Mouse (Mus musculus) heart, embryonic 16.5 days (tissue): Measurements from ENCODE around the gene Lhx6. TPM values are rescaled to one million over a fixed set of nuclear protein-coding genes. Genes with fewer than 3 reads are reported as not detected.

Experiments
- ATAC-seq: fragments of 200-750 bp; cut with Nextera tagmentation; replicated peaks from 2 replicates; pipeline ENCODE4 v1.8.0; 2017; ENCODE audit warnings: moderate number of reproducible peaks; ENCODE audit not compliant: insufficient read depth, low FRiP score; ENCODE audit errors: extremely low read depth
- H3K27ac ChIP-seq: fragments of 300-500 bp; sonication (generic); 2 replicates; pipeline ENCODE4 v1.5.1; 2014; ENCODE audit warnings: mild to moderate bottlenecking, low read length, control low read depth, moderate library complexity
- H3K27me3 ChIP-seq: fragments of 300-500 bp; sonication (generic); 2 replicates; pipeline ENCODE4 v1.6.1; 2014; ENCODE audit warnings: low read length, mixed read lengths; ENCODE audit not compliant: control insufficient read depth, insufficient read depth
- H3K36me3 ChIP-seq: fragments of 300-500 bp; sonication (generic); 2 replicates; pipeline ENCODE4 v1.6.1; 2014; ENCODE audit not compliant: control insufficient read depth, insufficient read depth
- H3K4me1 ChIP-seq: fragments of 300-500 bp; sonication (generic); 2 replicates; pipeline ENCODE4 v1.6.1; 2014; ENCODE audit warnings: low read length, mixed read lengths; ENCODE audit not compliant: control insufficient read depth, insufficient read depth
- H3K4me2 ChIP-seq: fragments of 300-500 bp; sonication (generic); 2 replicates; pipeline ENCODE4 v1.6.1; 2014; ENCODE audit warnings: low read depth, mild to moderate bottlenecking, control low read depth, low read length
- H3K4me3 ChIP-seq: fragments of 300-500 bp; sonication (generic); 2 replicates; pipeline ENCODE4 v1.5.1; 2014; ENCODE audit warnings: mild to moderate bottlenecking, control low read depth, low read length
- H3K9ac ChIP-seq: fragments of 300-500 bp; sonication (generic); 2 replicates; pipeline ENCODE4 v1.6.1; 2014; ENCODE audit warnings: low read length, control low read depth
- H3K9me3 ChIP-seq: fragments of 300-500 bp; sonication (generic); replicated peaks from 2 replicates; pipeline ENCODE4 v1.6.1; 2016; ENCODE audit warnings: low read length; ENCODE audit not compliant: control insufficient read depth
- WGBS: fragments of 180-500 bp; shearing (Covaris S2); extraction: QIAGEN DNeasy Blood & Tissue Kit; methylation state at CpG from one replicate; pipeline ENCODE4 v1.1.7; 2014; 5-methylcytosine and 5-hydroxymethylcytosine counted together
- polyA plus RNA-seq: library from polyadenylated mRNA; unstranded; fragments of >200 nt; fragmentation: Nextera tagmentation; extraction: Ambion mirVana; gene quantifications from 2 replicates; pipeline ENCODE4 v1.2.1, GENCODE M21; 2015

The Lhx6 gene
- polyA plus RNA-seq, 1 experiment from 2014 or later = 1.3 TPM

GRCm38 (mm10) chr2:36082802-36083580 lies 22.2 kb downstream of the Lhx6 start:
- Histone ChIP-seq H3K9ac (no peak overlapping the region), H3K27ac (no peak overlapping the region), H3K4me1 (no peaks in the 10 kb centered on the region), H3K27me3 (peaks cover 25% of the 10 kb centered on the region), H3K4me3 (no peak overlapping the region), H3K36me3 (no peaks in the 10 kb centered on the region), H3K4me2 (no peak overlapping the region), H3K9me3 (no peaks in the 10 kb centered on the region)
- ATAC-seq = no peak
- 82% methylated on average over 9 of the region's 9 CpGs for whole genome bisulfite sequencing

GRCm38 (mm10) chr2:36081446-36081845 lies 23.8 kb downstream of the Lhx6 start:
- no peak overlapping the region for H3K4me2 ChIP-seq
- no peak overlapping the region for H3K27ac ChIP-seq
- no peak for ATAC-seq
- H3K36me3 ChIP-seq = no peaks in the 10 kb centered on the region
- 19% methylated on average over 9 of the region's 9 CpGs for WGBS
- H3K27me3 ChIP-seq = peaks cover 18% of the 10 kb centered on the region
- no peaks in the 10 kb centered on the region for H3K9me3 ChIP-seq
- no peak overlapping the region for H3K4me3 ChIP-seq
- no peaks in the 10 kb centered on the region for H3K4me1 ChIP-seq
- no peak overlapping the region for H3K9ac ChIP-seq

DNA sequence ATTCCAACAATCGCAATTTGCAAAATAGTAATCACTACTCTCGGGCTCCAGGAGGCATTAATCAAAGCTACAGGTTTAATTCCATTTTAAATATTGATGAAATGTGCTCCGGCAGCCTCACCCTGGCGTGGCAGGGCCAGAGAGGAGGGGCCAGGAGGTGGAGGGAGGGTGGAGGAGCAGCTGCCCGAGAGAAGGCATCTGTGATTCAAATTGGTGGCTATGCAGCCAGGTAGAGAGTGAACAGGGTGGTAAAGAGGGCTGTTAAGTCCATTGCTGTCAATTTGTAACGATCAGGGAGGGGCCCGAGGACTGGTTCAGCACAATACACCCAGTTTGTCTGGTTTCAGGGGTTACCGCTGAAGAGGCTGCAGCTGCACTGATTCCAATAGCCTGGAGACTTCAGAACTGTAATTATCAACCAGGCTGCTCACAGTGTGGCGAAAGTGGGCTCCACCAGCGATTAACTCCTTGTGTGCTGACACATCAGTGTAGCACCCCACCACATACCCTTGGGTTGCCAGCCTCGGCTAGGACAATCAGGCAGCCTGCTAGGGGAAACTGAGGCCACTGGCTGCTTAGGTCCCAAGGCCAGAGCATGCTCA lies 27.9 kb downstream of the Lhx6 start:
- Histone ChIP-seq H3K27ac (no peak overlapping the region), H3K9ac (no peak overlapping the region), H3K9me3 (no peaks in the 10 kb centered on the region), H3K27me3 (peaks cover 12% of the 10 kb centered on the region; the same call in 1 of the 2 replicates), H3K4me2 (no peak overlapping the region), H3K36me3 (no peaks in the 10 kb centered on the region), H3K4me1 (no peaks in the 10 kb centered on the region), H3K4me3 (no peak overlapping the region)
- no peak for ATAC-seq
- 31% methylated on average over 11 of the region's 11 CpGs for WGBS

DNA sequence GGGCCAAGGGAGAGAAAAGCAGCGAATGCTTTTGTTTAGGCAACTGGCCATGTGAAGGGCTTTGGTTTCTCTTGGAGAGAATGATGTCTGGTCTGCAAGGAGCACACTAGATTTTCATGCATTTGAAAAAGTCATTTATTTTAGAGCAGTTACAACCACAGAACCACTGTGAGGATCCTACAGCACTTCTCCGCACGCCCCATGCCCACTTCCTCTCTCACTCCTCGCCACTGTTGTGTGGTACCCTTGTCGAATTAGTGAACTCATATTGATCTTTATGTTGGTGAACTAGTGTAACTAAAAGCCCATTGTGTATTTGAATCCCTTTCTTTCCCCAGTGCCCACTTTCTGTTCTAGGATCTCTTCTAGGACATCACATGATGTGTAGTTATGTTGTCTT lies 30.0 kb downstream of the Lhx6 start:
- no peak overlapping the region for H3K4me2 ChIP-seq
- no peaks in the 10 kb centered on the region for H3K36me3 ChIP-seq
- H3K9ac ChIP-seq = no peak overlapping the region
- 76% methylated on average over 5 of the region's 5 CpGs for WGBS
- H3K9me3 ChIP-seq = no peaks in the 10 kb centered on the region
- H3K4me1 ChIP-seq = no peaks in the 10 kb centered on the region
- H3K4me3 ChIP-seq = no peak overlapping the region
- H3K27me3 ChIP-seq = peaks cover 9% of the 10 kb centered on the region; the same call in 1 of the 2 replicates
- no peak for ATAC-seq
- H3K27ac ChIP-seq = no peak overlapping the region

GRCm38 (mm10) chr2:36073781-36074180 lies 31.4 kb downstream of the Lhx6 start:
- ATAC-seq = no peak
- Histone ChIP-seq H3K4me3 (no peak overlapping the region), H3K4me2 (no peak overlapping the region), H3K4me1 (no peaks in the 10 kb centered on the region), H3K9ac (no peak overlapping the region), H3K27ac (no peak overlapping the region), H3K36me3 (no peaks in the 10 kb centered on the region), H3K9me3 (no peaks in the 10 kb centered on the region), H3K27me3 (peaks cover 7% of the 10 kb centered on the region; the same call in 1 of the 2 replicates)
- WGBS = 49% methylated on average over 3 of the region's 3 CpGs

GRCm38 (mm10) chr2:36071660-36072305 lies 33.4 kb downstream of the Lhx6 start:
- WGBS = 74% methylated on average over 8 of the region's 8 CpGs
- ATAC-seq = no peak

DNA sequence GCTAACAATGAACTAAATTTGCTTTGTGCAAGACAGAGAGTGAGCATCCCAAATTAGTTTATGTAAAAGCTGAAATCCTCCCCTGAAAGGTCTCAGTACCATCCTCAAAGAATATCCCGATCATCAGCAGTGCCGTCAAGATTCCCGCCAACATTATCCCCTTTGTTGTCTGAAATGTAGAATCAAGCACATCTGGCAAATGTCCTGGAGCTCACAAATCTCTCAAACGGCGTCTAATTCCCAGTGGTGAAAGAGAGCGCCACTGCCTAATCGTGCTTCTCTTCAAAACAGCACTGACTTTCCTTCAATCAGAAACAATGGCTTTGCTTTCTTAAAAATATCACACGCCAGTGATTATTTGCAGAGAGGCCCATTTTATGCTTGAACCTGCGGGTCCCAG lies 38.1 kb downstream of the Lhx6 start:
- no peak for ATAC-seq
- Histone ChIP-seq H3K36me3 (no peaks in the 10 kb centered on the region), H3K27ac (no peak overlapping the region), H3K9ac (no peak overlapping the region), H3K4me1 (no peaks in the 10 kb centered on the region), H3K4me2 (no peak overlapping the region), H3K9me3 (no peaks in the 10 kb centered on the region), H3K4me3 (no peak overlapping the region), H3K27me3 (peaks cover 3% of the 10 kb centered on the region; the same call in 1 of the 2 replicates)
- 59% methylated on average over 9 of the region's 9 CpGs for WGBS

More at GRCm38 (mm10) chr2:36071660-36072305, 33.4 kb downstream of the Lhx6 start:
- Histone ChIP-seq H3K27me3 (peaks cover 4% of the 10 kb centered on the region; the same call in 1 of the 2 replicates), H3K36me3 (no peaks in the 10 kb centered on the region), H3K4me2 (no peak overlapping the region), H3K9ac (no peak overlapping the region), H3K4me3 (no peak overlapping the region), H3K27ac (no peak overlapping the region), H3K4me1 (no peaks in the 10 kb centered on the region), H3K9me3 (no peaks in the 10 kb centered on the region)

DNA sequence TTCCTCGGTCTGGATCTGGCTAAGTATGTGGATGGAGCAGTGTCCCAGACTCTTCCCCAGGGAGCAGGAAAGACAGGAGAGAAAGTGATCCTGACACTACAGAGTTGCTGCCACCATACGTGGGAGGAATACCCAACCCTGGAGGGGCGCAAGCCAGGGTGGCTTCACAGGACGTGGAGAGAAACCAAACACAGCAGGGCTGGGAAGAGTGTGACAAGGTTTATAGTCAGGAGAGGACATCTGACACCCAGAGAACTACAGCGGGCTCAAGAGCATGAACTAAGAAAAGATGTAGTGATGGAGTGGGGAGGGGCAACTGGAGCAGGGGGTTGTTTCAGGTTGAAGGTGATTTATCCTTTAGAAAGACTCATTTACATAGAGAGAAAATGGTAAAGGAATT lies 43.8 kb downstream of the Lhx6 start:
- no peak overlapping the region for H3K4me3 ChIP-seq
- WGBS = 45% methylated on average over 5 of the region's 5 CpGs
- ATAC-seq = no peak

DNA sequence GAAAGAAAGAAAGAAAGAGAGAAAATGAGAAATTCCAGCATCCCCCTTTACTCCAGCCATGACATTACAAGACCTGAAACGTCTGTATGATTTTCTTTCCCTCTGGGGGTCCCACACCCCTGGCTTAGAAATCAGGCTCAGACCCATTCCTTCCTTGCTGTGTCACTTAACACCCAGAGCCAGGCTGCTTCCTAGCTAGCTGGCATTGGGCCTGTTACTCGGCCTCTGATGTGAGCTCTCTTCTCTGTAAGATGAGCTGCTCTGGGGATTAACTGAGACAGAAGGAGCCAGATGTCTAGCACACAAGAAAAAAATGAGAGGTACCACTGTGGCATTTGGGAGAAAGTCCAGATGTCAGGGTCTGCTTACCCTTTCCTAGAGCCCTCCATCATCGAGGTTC lies 49.0 kb downstream of the Lhx6 start:
- no peaks in the 10 kb centered on the region for H3K4me1 ChIP-seq
- no peaks in the 10 kb centered on the region for H3K9me3 ChIP-seq
- no peak overlapping the region for H3K4me2 ChIP-seq
- no peak for ATAC-seq
- no peak overlapping the region for H3K9ac ChIP-seq
- no peak overlapping the region for H3K4me3 ChIP-seq
- H3K27me3 ChIP-seq = peaks cover 3% of the 10 kb centered on the region; the same call in 1 of the 2 replicates
- H3K27ac ChIP-seq = no peak overlapping the region
- WGBS = 38% methylated on average over 3 of the region's 3 CpGs
- no peaks in the 10 kb centered on the region for H3K36me3 ChIP-seq

More for the DNA sequence above, 43.8 kb downstream of the Lhx6 start:
- Histone ChIP-seq H3K27me3 (peaks cover 3% of the 10 kb centered on the region; the same call in 1 of the 2 replicates), H3K4me2 (no peak overlapping the region), H3K36me3 (no peaks in the 10 kb centered on the region), H3K4me1 (no peaks in the 10 kb centered on the region), H3K9ac (no peak overlapping the region), H3K9me3 (no peaks in the 10 kb centered on the region), H3K27ac (no peak overlapping the region)
